Mouse (Mus musculus): ENCODE measurements around the gene Vmn2r75. TPM values are rescaled to one million over a fixed set of nuclear protein-coding genes. Genes with fewer than 3 reads are reported as not detected.
"Not testable (repeated sequence)": the region's sequence is repeated elsewhere in the genome, so short reads cannot be mapped to it uniquely, and the experiment has no call there.

The Vmn2r75 gene
- not detected for total RNA-seq (2021)
- long read RNA-seq, experiment 1: 0 reads
- long read RNA-seq, experiment 2: 0 reads

- not testable (repeated sequence) for DNase-seq
These were observed at the start of gene Vmn2r75 for GRCm38 (mm10) chr7:86171678-86172077. TSS of gene Vmn2r75 (minus strand) at chr7:86171778.

GRCm38 (mm10) chr7:86211345-86211744 lies 39.8 kb upstream of the Vmn2r75 start:
- peak; percentile 36 for DNase-seq

Other genes with a start within 250 kb of the Vmn2r75 start
- not detected for gene Vmn2r74, start 210.1 kb downstream of the Vmn2r75 start, total RNA-seq (2021)
- not detected for gene Vmn2r76, start 74.5 kb upstream of the Vmn2r75 start, total RNA-seq (2021)
- gene Olfr310, start 105.4 kb upstream of the Vmn2r75 start, total RNA-seq (2021): not detected
- gene Olfr309, start 141.9 kb upstream of the Vmn2r75 start, total RNA-seq (2021): not detected
- gene Olfr308, start 153.9 kb upstream of the Vmn2r75 start, total RNA-seq (2021): not detected
- not detected for gene Olfr307, start 165.8 kb upstream of the Vmn2r75 start, total RNA-seq (2021)
- not detected for gene Olfr305, start 195.2 kb upstream of the Vmn2r75 start, total RNA-seq (2021)
- not detected for gene Olfr304, start 214.9 kb upstream of the Vmn2r75 start, total RNA-seq (2021)
- not detected for gene Olfr303, start 226.0 kb upstream of the Vmn2r75 start, total RNA-seq (2021)
- gene Olfr301, start 232.1 kb upstream of the Vmn2r75 start, total RNA-seq (2021): not detected